Mouse (Mus musculus): ENCODE data around the gene Nrp1.

- TF ChIP-seq CTCF (IDR thresholded peaks at IDR 0.05; ENCODE audit: low read depth) (no peak), EP300 (IDR thresholded peaks at IDR 0.05; ENCODE audit: low read depth) (no peak)
These were observed 176.1 kb downstream of the Nrp1 start for GRCm38 (mm10) chr8:128534442-128534871.

All from liver, postnatal 0 days (tissue).